ENCODE assay signal across 7 mouse cellular contexts in genomic region chr6:90422565-90422964, GRCm38 (mm10). TPM values are rescaled to one million over a fixed set of nuclear protein-coding genes. Genes with fewer than 3 reads are reported as not detected.
DNase-seq lines count a peak whose midpoint lies in the region; ATAC-seq and TF ChIP-seq lines count a peak whose summit lies in the region.

No protein-coding gene starts in this region.

- ATAC-seq in granulocyte monocyte progenitor cell, adult 5-6 weeks (replicated peaks; ENCODE audit: poor library complexity, severe bottlenecking) = peak; percentile 97
- peak; percentile 65 for ATAC-seq in intestine, postnatal 0 days
- peak; percentile 86 for ATAC-seq in midbrain, embryonic 12.5 days (ENCODE audit: low FRiP score, low read depth)

- H3K36me3 ChIP-seq in intestine, postnatal 0 days (ENCODE audit: control insufficient read depth, insufficient read depth) = no peaks in the 10 kb centered on the region
- H3K36me3 ChIP-seq in midbrain, embryonic 12.5 days = no peaks in the 10 kb centered on the region
- no peaks in the 10 kb centered on the region for H3K36me3 ChIP-seq in small intestine, adult 2 months (ENCODE audit: control insufficient read depth, insufficient read depth, low read length)

- no peak overlapping the region for H3K27ac ChIP-seq in intestine, postnatal 0 days (ENCODE audit: low read depth, low read length)
- H3K27ac ChIP-seq in midbrain, embryonic 12.5 days (replicated peaks) = no peak overlapping the region
- H3K27ac ChIP-seq in small intestine, adult 2 months (ENCODE audit: insufficient read depth, low read depth, low read length) = no peak overlapping the region

- H3K27me3 ChIP-seq in intestine, postnatal 0 days (replicated peaks; ENCODE audit: control insufficient read depth, insufficient read depth, low read length) = no peaks in the 10 kb centered on the region
- peaks cover 9% of the 10 kb centered on the region for H3K27me3 ChIP-seq in midbrain, embryonic 12.5 days
- no peaks in the 10 kb centered on the region for H3K27me3 ChIP-seq in small intestine, adult 2 months (ENCODE audit: control insufficient read depth, insufficient read depth, low read length)

- H3K4me2 ChIP-seq in intestine, postnatal 0 days (replicated peaks; ENCODE audit: low read depth) = peak overlapping the region; percentile 56
- H3K4me2 ChIP-seq in midbrain, embryonic 12.5 days (replicated peaks) = peak overlapping the region; percentile 42

- 11% methylated on average over 14 of the region's 14 CpGs for WGBS in intestine, postnatal 0 days
- 4% methylated on average over 14 of the region's 14 CpGs for WGBS in midbrain, embryonic 12.5 days
- WGBS in small intestine, adult 2 months = 10% methylated on average over 14 of the region's 14 CpGs

- DNase-seq in adrenal gland, adult 8-10 months = peak; percentile 73
- DNase-seq in embryo, embryonic 11.5 days (ENCODE audit: low read depth, low spot score) = peak; percentile 76
- peak; percentile 87 for DNase-seq in left cerebral cortex, postnatal 4 days

- H3K4me3 ChIP-seq in intestine, postnatal 0 days (ENCODE audit: low read depth, low read length) = no peak overlapping the region
- H3K4me3 ChIP-seq in midbrain, embryonic 12.5 days = peak overlapping the region; percentile 20
- no peak overlapping the region for H3K4me3 ChIP-seq in small intestine, adult 2 months (ENCODE audit: low read depth, low read length)

- no peaks in the 10 kb centered on the region for H3K9me3 ChIP-seq in intestine, postnatal 0 days (ENCODE audit: control insufficient read depth)
- no peaks in the 10 kb centered on the region for H3K9me3 ChIP-seq in midbrain, embryonic 12.5 days

- no peak overlapping the region for H3K9ac ChIP-seq in intestine, postnatal 0 days (ENCODE audit: low read depth, low read length)
- 0 out of 2 replicates have a peak overlapping the region, but pooled peaks have one; percentile 12 for H3K9ac ChIP-seq in midbrain, embryonic 12.5 days (replicated peaks)

- peak; percentile 96 for TF ChIP-seq CTCF in intestine, postnatal 0 days (IDR thresholded peaks at IDR 0.05; ENCODE audit: low read depth)
- peak; percentile 96 for TF ChIP-seq CTCF in small intestine, adult 2 months (IDR thresholded peaks at IDR 0.05; ENCODE audit: extremely low read depth, insufficient read length, insufficient replicate concordance, low read depth, low read length)

- intact Hi-C loops in left cerebral cortex, postnatal 4 days (cut with DNase I) = loop anchor here (10.0 kb wide), 1 partner anchor 748 kb away; no protein-coding TSS in a partner anchor

- no peak for TF ChIP-seq POLR2A in small intestine, adult 2 months (IDR thresholded peaks at IDR 0.05; ENCODE audit: low read depth, low read length)

- H3K4me1 ChIP-seq in intestine, postnatal 0 days (replicated peaks; ENCODE audit: control insufficient read depth, insufficient read depth, low read length) = no peaks in the 10 kb centered on the region
- H3K4me1 ChIP-seq in midbrain, embryonic 12.5 days = peaks cover 3% of the 10 kb centered on the region; the same call in 1 of the 2 replicates
- peaks cover 2% of the 10 kb centered on the region for H3K4me1 ChIP-seq in small intestine, adult 2 months (ENCODE audit: control insufficient read depth, insufficient read depth, insufficient read length, low read length)

RNA-seq across cellular contexts. Expression of gene Cfap100, which starts 6.0 kb away (rescaled TPM):
- 1 to 10 TPM in 1 of 4 experiments, under 1 TPM in 2, not detected in 1; 0.23 to 2.5 (median 0.30) TPM for total RNA-seq in adrenal gland, adult 8-10 months (2022)
- total RNA-seq in granulocyte monocyte progenitor cell, adult 5-6 weeks (2014; fragmentation: Nextera tagmentation) = not detected in 2 replicates
- total RNA-seq in granulocyte monocyte progenitor cell, adult 5-6 weeks (2017) = not detected in 2 replicates
- 0.07 TPM in 1 of 2 replicates, not detected in the other for polyA plus RNA-seq in intestine, postnatal 0 days (2015; fragmentation: Nextera tagmentation; extraction: Ambion mirVana)
- total RNA-seq in left cerebral cortex, postnatal 4 days (2021) = 1 to 10 TPM; 6.7 to 8.5 TPM
- polyA plus RNA-seq in midbrain, embryonic 12.5 days (2016; fragmentation: Nextera tagmentation; extraction: Ambion mirVana) = 3.5 and 4.3 TPM in 2 replicates
- not detected in 2 replicates for polyA plus RNA-seq in small intestine, adult 2 months (2012; rRNA removed)

RNA-seq across cellular contexts. Expression of gene Klf15, which starts 39.8 kb away (rescaled TPM):
- total RNA-seq in adrenal gland, adult 8-10 months (2022) = 10 to 100 TPM; 18.3 to 30.6 (median 27.6) TPM
- not detected in 2 replicates for total RNA-seq in granulocyte monocyte progenitor cell, adult 5-6 weeks (2014; fragmentation: Nextera tagmentation)
- total RNA-seq in granulocyte monocyte progenitor cell, adult 5-6 weeks (2017) = not detected in 2 replicates
- polyA plus RNA-seq in intestine, postnatal 0 days (2015; fragmentation: Nextera tagmentation; extraction: Ambion mirVana) = 0.51 and 0.86 TPM in 2 replicates
- total RNA-seq in left cerebral cortex, postnatal 4 days (2021) = 10 to 100 TPM; 11.7 to 12.3 TPM
- 5.3 and 5.5 TPM in 2 replicates for polyA plus RNA-seq in midbrain, embryonic 12.5 days (2016; fragmentation: Nextera tagmentation; extraction: Ambion mirVana)
- polyA plus RNA-seq in small intestine, adult 2 months (2012; rRNA removed) = 15.0 and 15.1 TPM in 2 replicates

RNA-seq across cellular contexts. Expression of gene Zxdc, which starts 53.3 kb away (rescaled TPM):
- 10 to 100 TPM; 23.2 to 35.3 (median 27.3) TPM for total RNA-seq in adrenal gland, adult 8-10 months (2022)
- 13.3 and 14.0 TPM in 2 replicates for total RNA-seq in granulocyte monocyte progenitor cell, adult 5-6 weeks (2014; fragmentation: Nextera tagmentation)
- total RNA-seq in granulocyte monocyte progenitor cell, adult 5-6 weeks (2017) = 11.5 and 12.6 TPM in 2 replicates
- polyA plus RNA-seq in intestine, postnatal 0 days (2015; fragmentation: Nextera tagmentation; extraction: Ambion mirVana) = 5.0 and 5.3 TPM in 2 replicates
- 10 to 100 TPM; 27.6 to 30.1 TPM for total RNA-seq in left cerebral cortex, postnatal 4 days (2021)
- polyA plus RNA-seq in midbrain, embryonic 12.5 days (2016; fragmentation: Nextera tagmentation; extraction: Ambion mirVana) = 14.1 and 16.2 TPM in 2 replicates
- 14.5 and 26.8 TPM in 2 replicates for polyA plus RNA-seq in small intestine, adult 2 months (2012; rRNA removed)

Comparison
In these comparisons a context has a peak if more than half of its experiments do, and no peak if none do; other contexts are left out.
1. RNA of gene Klf15, which starts 39.8 kb away (total RNA-seq): 18.3 to 30.6 TPM in adrenal gland, adult 8-10 months and 11.7 to 12.3 TPM in left cerebral cortex, postnatal 4 days; not detected in granulocyte monocyte progenitor cell, adult 5-6 weeks; every median in the first group is over 10 times any median in the second.
2. Peak in every context shown above with its lines, with median percentiles within 50 percentile points of each other: DNase-seq and ATAC-seq.